Mouse (Mus musculus) CD4-positive, CD25-positive, alpha-beta regulatory T cell, adult 2 months (primary cell): Measurements from ENCODE around the gene Necap2.

Experiments used
- DNase-seq: peaks from one replicate; pipeline ENCODE4 v3.0.0-alpha.2; 2012; ENCODE audit warnings: low read depth, low spot score

Necap2 gene

GRCm38 (mm10) chr4:141077681-141078509, at the start of gene Necap2:
Gene Necap2, minus strand, starts transcription at chr4:141078357.
- peak; percentile 97 for DNase-seq

GRCm38 (mm10) chr4:141123065-141123464, 44.9 kb upstream of the Necap2 start:
- no peak for DNase-seq

- no peak for DNase-seq
Observed at GRCm38 (mm10) chr4:141122663-141123062, 44.5 kb upstream of the Necap2 start.

- peak; percentile 65 for DNase-seq
Observed at GRCm38 (mm10) chr4:141120700-141121099, 42.5 kb upstream of the Necap2 start.

- no peak for DNase-seq
Observed at GRCm38 (mm10) chr4:141118691-141119090, 40.5 kb upstream of the Necap2 start.

- no peak for DNase-seq
Observed at GRCm38 (mm10) chr4:141115398-141115797, 37.2 kb upstream of the Necap2 start.

GRCm38 (mm10) chr4:141114521-141114981, 36.4 kb upstream of the Necap2 start:
- no peak for DNase-seq

- no peak for DNase-seq
Observed at GRCm38 (mm10) chr4:141113831-141114230, 35.7 kb upstream of the Necap2 start.

GRCm38 (mm10) chr4:141108196-141108732, 30.1 kb upstream of the Necap2 start:
- no peak for DNase-seq

GRCm38 (mm10) chr4:141106526-141107183, 28.5 kb upstream of the Necap2 start:
- no peak for DNase-seq

GRCm38 (mm10) chr4:141101855-141102254, 23.7 kb upstream of the Necap2 start:
- DNase-seq: peak; percentile 27

- DNase-seq: no peak
Observed at GRCm38 (mm10) chr4:141101291-141101690, 23.1 kb upstream of the Necap2 start.

GRCm38 (mm10) chr4:141099956-141100355, 21.8 kb upstream of the Necap2 start:
- no peak for DNase-seq

- DNase-seq: no peak
Observed at GRCm38 (mm10) chr4:141098935-141099334, 20.8 kb upstream of the Necap2 start.

- DNase-seq: no peak
Observed at GRCm38 (mm10) chr4:141096710-141097109, 18.6 kb upstream of the Necap2 start.

- no peak for DNase-seq
Observed at GRCm38 (mm10) chr4:141095016-141095415, 16.9 kb upstream of the Necap2 start.

- DNase-seq: no peak
Observed at GRCm38 (mm10) chr4:141088714-141089113, 10.6 kb upstream of the Necap2 start.

- DNase-seq: no peak
Observed at GRCm38 (mm10) chr4:141088033-141088432, 9.9 kb upstream of the Necap2 start, which contains the start of gene Spata21. Gene Spata21, plus strand, starts transcription at chr4:141088333.

- no peak for DNase-seq
Observed at GRCm38 (mm10) chr4:141086862-141087261, 8.7 kb upstream of the Necap2 start.

GRCm38 (mm10) chr4:141078510-141079137, 467 bp upstream of the Necap2 start:
- no peak for DNase-seq

GRCm38 (mm10) chr4:141076761-141077506, 1.2 kb downstream of the Necap2 start:
- peak; percentile 21 for DNase-seq
